Mouse (Mus musculus) liver, postnatal 0 days (tissue): ENCODE measurements around the gene Acsm4.

Experiments used
- CTCF ChIP-seq: sonication (generic); IDR thresholded peaks from 2 replicates; pipeline ENCODE4 v1.5.1; 2016; ENCODE audit warnings: antibody characterized with exemption, low read depth
- EP300 ChIP-seq: IDR thresholded peaks from 2 replicates; pipeline ENCODE4 v1.6.1; 2016; ENCODE audit warnings: antibody characterized with exemption, low read depth, mild to moderate bottlenecking

- TF ChIP-seq CTCF, result no peak
- TF ChIP-seq EP300, result no peak
Observed at GRCm38 (mm10) chr7:119727621-119728020, 37.8 kb downstream of the Acsm4 start.
